Mouse (Mus musculus) midbrain, embryonic 11.5 days (tissue): ENCODE results near the gene Atp4a. TPM values are rescaled to one million over a fixed set of nuclear protein-coding genes. Genes with fewer than 3 reads are reported as not detected.

Source experiments
- ATAC-seq: fragments of 200-750 bp; cut with Nextera tagmentation; 2 replicates; pipeline ENCODE4 v1.8.0; 2017; ENCODE audit warnings: moderate TSS enrichment, moderate library complexity; ENCODE audit not compliant: low FRiP score
- DNase-seq: peaks from one replicate; pipeline ENCODE4 v3.0.0; 2015; ENCODE audit warnings: low spot score; ENCODE audit errors: missing footprints
- H3K27ac ChIP-seq: fragments of 300-500 bp; sonication (generic); 2 replicates; pipeline ENCODE4 v1.5.1; 2014; ENCODE audit warnings: low read depth, low read length
- H3K27me3 ChIP-seq: fragments of 300-500 bp; sonication (generic); 2 replicates; pipeline ENCODE4 v1.6.1; 2014; ENCODE audit warnings: mild to moderate bottlenecking, low read length, moderate library complexity, mixed read lengths; ENCODE audit not compliant: control insufficient read depth, insufficient read depth
- H3K36me3 ChIP-seq: fragments of 300-500 bp; sonication (generic); 2 replicates; pipeline ENCODE4 v1.6.1; 2014; ENCODE audit warnings: mild to moderate bottlenecking, low read length, moderate library complexity, mixed read lengths; ENCODE audit not compliant: control insufficient read depth, insufficient read depth
- H3K4me1 ChIP-seq: fragments of 300-500 bp; sonication (generic); 2 replicates; pipeline ENCODE4 v1.6.1; 2014; ENCODE audit warnings: low read length; ENCODE audit not compliant: control insufficient read depth, insufficient read depth
- H3K4me2 ChIP-seq: fragments of 300-500 bp; sonication (generic); 2 replicates; pipeline ENCODE4 v1.6.1; 2014; ENCODE audit warnings: mild to moderate bottlenecking, moderate library complexity
- H3K4me3 ChIP-seq: fragments of 300-500 bp; sonication (generic); 2 replicates; pipeline ENCODE4 v1.5.1; 2014; ENCODE audit warnings: low read depth, low read length
- H3K9ac ChIP-seq: fragments of 300-500 bp; sonication (generic); 2 replicates; pipeline ENCODE4 v1.6.1; 2014; ENCODE audit warnings: low read length
- H3K9me3 ChIP-seq: fragments of 300-500 bp; sonication (generic); 2 replicates; pipeline ENCODE4 v1.6.1; 2016; ENCODE audit warnings: low read length; ENCODE audit not compliant: control insufficient read depth
- WGBS: fragments of 180-500 bp; shearing (Covaris S2); extraction: QIAGEN DNeasy Blood & Tissue Kit; methylation state at CpG from one replicate; pipeline ENCODE4 v1.1.7; 2014; 5-methylcytosine and 5-hydroxymethylcytosine counted together
- polyA plus RNA-seq: library from polyadenylated mRNA; unstranded; fragments of >200 nt; fragmentation: Nextera tagmentation; extraction: Ambion mirVana; gene quantifications from 2 replicates; pipeline ENCODE4 v1.2.1, GENCODE M21; 2014

The Atp4a gene
- polyA plus RNA-seq, 1 experiment from 2014 or later, result 1.1 TPM

- H3K27me3 ChIP-seq, result no peaks in the 10 kb centered on the region
- no peak overlapping the region for H3K27ac ChIP-seq
- H3K36me3 ChIP-seq, result no peaks in the 10 kb centered on the region
- H3K9me3 ChIP-seq, result no peaks in the 10 kb centered on the region
- H3K9ac ChIP-seq, result no peak overlapping the region
- no peak overlapping the region for H3K4me2 ChIP-seq
- H3K4me1 ChIP-seq, result no peaks in the 10 kb centered on the region
- DNase-seq, result peak; percentile 81
- no peak for ATAC-seq
- H3K4me3 ChIP-seq, result no peak overlapping the region
- 86% methylated on average over 7 of the region's 7 CpGs for WGBS
These were observed 35.7 kb downstream of the Atp4a start for GRCm38 (mm10) chr7:30747525-30748204.

GRCm38 (mm10) chr7:30749824-30750606, 38.0 kb downstream of the Atp4a start:
- Histone ChIP-seq H3K27me3 (no peaks in the 10 kb centered on the region), H3K36me3 (no peaks in the 10 kb centered on the region), H3K4me3 (no peak overlapping the region), H3K4me1 (no peaks in the 10 kb centered on the region), H3K9ac (no peak overlapping the region), H3K4me2 (no peak overlapping the region), H3K27ac (no peak overlapping the region), H3K9me3 (peaks cover 1% of the 10 kb centered on the region; the same call in 1 of the 2 replicates)
- WGBS, result 87% methylated on average over 13 of the region's 13 CpGs
- DNase-seq (peak; percentile 23), ATAC-seq (no peak)

GRCm38 (mm10) chr7:30751086-30751669, 39.2 kb downstream of the Atp4a start, which contains the start of gene Sbsn:
Gene Sbsn, plus strand, starts transcription at chr7:30751471.
- WGBS, result 71% methylated on average over 5 of the region's 5 CpGs

GRCm38 (mm10) chr7:30757001-30757400, 45.0 kb downstream of the Atp4a start:
- H3K27me3 ChIP-seq, result no peaks in the 10 kb centered on the region
- 69% methylated on average over 3 of the region's 3 CpGs for WGBS

More at GRCm38 (mm10) chr7:30751086-30751669, 39.2 kb downstream of the Atp4a start, which contains the start of gene Sbsn:
- Histone ChIP-seq H3K27ac (no peak within 1 kb of the TSS), H3K36me3 (no peaks in the 10 kb centered on the region), H3K4me1 (no peaks in the 10 kb centered on the region), H3K27me3 (no peaks in the 10 kb centered on the region), H3K4me3 (no peak within 1 kb of the TSS), H3K9ac (no peak within 1 kb of the TSS), H3K9me3 (peaks cover 4% of the 10 kb centered on the region; the same call in 1 of the 2 replicates), H3K4me2 (no peak within 1 kb of the TSS)
- ATAC-seq (no peak), DNase-seq (peak; percentile 49)

GRCm38 (mm10) chr7:30758853-30759252, 46.8 kb downstream of the Atp4a start:
- Histone ChIP-seq H3K9me3 (peaks cover 4% of the 10 kb centered on the region; the same call in 1 of the 2 replicates), H3K27me3 (no peaks in the 10 kb centered on the region), H3K27ac (no peak overlapping the region), H3K4me1 (no peaks in the 10 kb centered on the region), H3K4me3 (no peak overlapping the region), H3K36me3 (no peaks in the 10 kb centered on the region), H3K4me2 (no peak overlapping the region), H3K9ac (no peak overlapping the region)
- ATAC-seq (no peak), DNase-seq (no peak)
- 42% methylated on average over 4 of the region's 4 CpGs for WGBS

More at GRCm38 (mm10) chr7:30757001-30757400, 45.0 kb downstream of the Atp4a start:
- Histone ChIP-seq H3K36me3 (no peaks in the 10 kb centered on the region), H3K27ac (no peak overlapping the region), H3K9ac (no peak overlapping the region), H3K4me2 (no peak overlapping the region), H3K4me3 (no peak overlapping the region), H3K9me3 (peaks cover 4% of the 10 kb centered on the region; the same call in 1 of the 2 replicates), H3K4me1 (no peaks in the 10 kb centered on the region)
- ATAC-seq, result no peak
- DNase-seq, result no peak

GRCm38 (mm10) chr7:30761769-30762352, 49.9 kb downstream of the Atp4a start:
- no peaks in the 10 kb centered on the region for H3K9me3 ChIP-seq
- H3K4me1 ChIP-seq, result no peaks in the 10 kb centered on the region
- no peaks in the 10 kb centered on the region for H3K36me3 ChIP-seq
- no peak overlapping the region for H3K9ac ChIP-seq
- no peak overlapping the region for H3K4me2 ChIP-seq
- DNase-seq, result no peak
- 79% methylated on average over 4 of the region's 4 CpGs for WGBS
- no peak overlapping the region for H3K4me3 ChIP-seq
- ATAC-seq, result no peak
- no peaks in the 10 kb centered on the region for H3K27me3 ChIP-seq
- no peak overlapping the region for H3K27ac ChIP-seq

- DNase-seq, result no peak
- no peaks in the 10 kb centered on the region for H3K36me3 ChIP-seq
- WGBS, result 36% methylated on average over 5 of the region's 5 CpGs
These were observed 51.4 kb downstream of the Atp4a start, which contains the start of gene Dmkn for GRCm38 (mm10) chr7:30763456-30763855. Gene Dmkn, plus strand, starts transcription at chr7:30763756.

GRCm38 (mm10) chr7:30765173-30765572, 53.2 kb downstream of the Atp4a start:
- peak overlapping the region; percentile 4; the same call in 1 of the 2 replicates for H3K4me2 ChIP-seq
- H3K4me3 ChIP-seq, result no peak overlapping the region
- WGBS, result 47% methylated on average over 11 of the region's 11 CpGs
- H3K27me3 ChIP-seq, result no peaks in the 10 kb centered on the region
- DNase-seq, result no peak
- H3K9me3 ChIP-seq, result no peaks in the 10 kb centered on the region
- H3K4me1 ChIP-seq, result no peaks in the 10 kb centered on the region
- H3K27ac ChIP-seq, result no peak overlapping the region
- H3K9ac ChIP-seq, result no peak overlapping the region
- no peak for ATAC-seq
- no peaks in the 10 kb centered on the region for H3K36me3 ChIP-seq

More at GRCm38 (mm10) chr7:30763456-30763855, 51.4 kb downstream of the Atp4a start, which contains the start of gene Dmkn:
- H3K4me2 ChIP-seq, result no peak within 1 kb of the TSS
- no peaks in the 10 kb centered on the region for H3K4me1 ChIP-seq
- H3K4me3 ChIP-seq, result no peak within 1 kb of the TSS
- ATAC-seq, result no peak
- no peak within 1 kb of the TSS for H3K27ac ChIP-seq
- no peak within 1 kb of the TSS for H3K9ac ChIP-seq
- no peaks in the 10 kb centered on the region for H3K27me3 ChIP-seq
- H3K9me3 ChIP-seq, result no peaks in the 10 kb centered on the region
